In the genomic region with DNA sequence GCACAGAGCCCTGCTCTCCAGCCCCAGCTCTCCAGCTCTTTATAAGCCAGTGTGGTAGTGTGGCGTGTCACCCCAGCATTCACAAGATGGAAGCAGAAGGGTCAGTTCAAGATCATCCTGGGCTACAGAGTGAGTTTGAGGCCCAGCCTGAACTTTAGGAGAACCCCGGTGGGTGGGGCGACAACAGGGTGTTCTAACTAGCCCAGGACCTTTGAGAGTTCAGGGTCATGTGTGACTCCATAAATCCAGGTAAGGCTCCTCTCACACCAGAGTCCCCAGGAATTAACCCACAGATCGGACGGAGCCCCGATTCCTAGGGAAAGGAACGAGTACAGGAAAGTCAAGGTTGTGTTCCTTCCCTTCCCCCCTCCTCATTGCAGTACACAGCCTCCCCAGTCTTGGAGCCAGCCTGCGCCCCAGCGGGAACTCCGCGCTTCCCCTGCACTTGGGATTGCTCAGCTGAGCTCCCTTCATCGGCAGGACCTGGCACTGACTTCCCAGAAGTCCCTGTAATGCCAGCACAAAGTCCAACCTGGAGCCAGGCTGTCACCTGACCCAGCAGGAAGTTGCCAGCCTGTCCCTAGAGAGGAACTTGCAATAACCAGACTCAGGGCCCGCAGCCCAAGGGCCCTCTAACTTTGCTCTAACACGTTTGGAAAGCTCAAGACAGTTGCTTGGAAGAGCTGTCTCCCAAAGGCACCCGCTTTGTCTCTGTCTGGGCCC, we compare ENCODE assay signal across 8 mouse cellular contexts. TPM values are rescaled to one million over a fixed set of nuclear protein-coding genes. Genes with fewer than 3 reads are reported as not detected.
DNase-seq lines count a peak whose midpoint lies in the region; ATAC-seq and TF ChIP-seq lines count a peak whose summit lies in the region.

No protein-coding gene starts in this region.

- H3K27ac ChIP-seq in liver, adult 2 months (replicated peaks; ENCODE audit: insufficient read depth, low read depth, low read length) = peak overlapping the region; percentile 97
- H3K27ac ChIP-seq in forebrain, postnatal 0 days (ENCODE audit: low read depth, low read length) = no peak overlapping the region
- peak overlapping the region; percentile 88 for H3K27ac ChIP-seq in kidney, postnatal 0 days

- TF ChIP-seq CTCF in liver, adult 2 months (IDR thresholded peaks at IDR 0.05; ENCODE audit: low read depth, low read length) = no peak
- no peak for TF ChIP-seq CTCF in forebrain, postnatal 0 days (IDR thresholded peaks at IDR 0.05; ENCODE audit: low read depth)
- TF ChIP-seq CTCF in kidney, postnatal 0 days (IDR thresholded peaks at IDR 0.05; ENCODE audit: low read depth) = no peak

- H3K27me3 ChIP-seq in liver, adult 2 months (ENCODE audit: control insufficient read depth, insufficient read depth, low read length) = no peaks in the 10 kb centered on the region
- H3K27me3 ChIP-seq in forebrain, postnatal 0 days (ENCODE audit: insufficient read depth, low read length) = peaks cover 41% of the 10 kb centered on the region
- H3K27me3 ChIP-seq in kidney, postnatal 0 days (ENCODE audit: insufficient read depth, low read length) = no peaks in the 10 kb centered on the region

- H3K9me3 ChIP-seq in forebrain, postnatal 0 days (ENCODE audit: low read length) = no peaks in the 10 kb centered on the region
- H3K9me3 ChIP-seq in kidney, postnatal 0 days (replicated peaks; ENCODE audit: low read length) = no peaks in the 10 kb centered on the region

- H3K9ac ChIP-seq in liver, adult 2 months (ENCODE audit: low read depth, low read length) = peak overlapping the region; percentile 74
- no peak overlapping the region for H3K9ac ChIP-seq in forebrain, postnatal 0 days
- peak overlapping the region; percentile 28 for H3K9ac ChIP-seq in kidney, postnatal 0 days (ENCODE audit: low read depth, low read length)

- H3K79me2 ChIP-seq in liver, adult 2 months (ENCODE audit: control insufficient read depth, insufficient read depth, low read length) = peaks cover 5% of the 10 kb centered on the region; the same call in 1 of the 2 replicates

- WGBS in liver, adult 2 months = 21% methylated on average over 15 of the region's 15 CpGs
- 21% methylated on average over 15 of the region's 15 CpGs for WGBS in forebrain, postnatal 0 days
- 31% methylated on average over 15 of the region's 15 CpGs for WGBS in kidney, postnatal 0 days

- DNase-seq in liver, adult 2 months (ENCODE audit: extremely low read depth, low read depth, low spot score) = peak; percentile 96
- no peak for DNase-seq in liver
- no peak for DNase-seq in forebrain, postnatal 0 days
- DNase-seq in kidney, postnatal 0 days (ENCODE audit: low spot score) = no peak
- DNase-seq in lung, postnatal 4 days = peak; percentile 59 to 80
- DNase-seq in layer of hippocampus, postnatal 10 days (ENCODE audit: low spot score in 2 of 2) = no peak
- DNase-seq in right cerebral cortex, postnatal 36 days (ENCODE audit: low spot score in 2 of 2) = no peak
- DNase-seq in testis, postnatal 14 days (ENCODE audit: low spot score) = no peak

- TF ChIP-seq POLR2A in liver, adult 2 months (IDR thresholded peaks at IDR 0.05; ENCODE audit: extremely low read depth, insufficient read depth, low read length) = peak; percentile 72; the same call in 1 of the 2 replicates

- peak; percentile 10; the same call in 1 of the 2 replicates for ATAC-seq in forebrain, postnatal 0 days
- ATAC-seq in kidney, postnatal 0 days (replicated peaks; ENCODE audit: low FRiP score, low read depth) = peak; percentile 87

- peak overlapping the region; percentile 28 for H3K4me3 ChIP-seq in liver, adult 2 months (ENCODE audit: insufficient read depth, low read depth, low read length)
- H3K4me3 ChIP-seq in forebrain, postnatal 0 days (ENCODE audit: low read depth, low read length) = no peak overlapping the region
- no peak overlapping the region for H3K4me3 ChIP-seq in kidney, postnatal 0 days (replicated peaks; ENCODE audit: low read depth, low read length)

- peaks cover 7% of the 10 kb centered on the region for H3K4me1 ChIP-seq in liver, adult 2 months (ENCODE audit: control insufficient read depth, insufficient read depth, low read length)
- H3K4me1 ChIP-seq in forebrain, postnatal 0 days (ENCODE audit: insufficient read depth) = 0 out of 2 replicates have a peak, but pooled peaks cover 4% of the 10 kb centered on the region
- H3K4me1 ChIP-seq in kidney, postnatal 0 days (replicated peaks; ENCODE audit: insufficient read depth, low read length) = peaks cover 21% of the 10 kb centered on the region; the same call in 1 of the 2 replicates

- H3K4me2 ChIP-seq in forebrain, postnatal 0 days (ENCODE audit: low read depth) = no peak overlapping the region
- H3K4me2 ChIP-seq in kidney, postnatal 0 days (ENCODE audit: low read length) = peak overlapping the region; percentile 35

- no peaks in the 10 kb centered on the region for H3K36me3 ChIP-seq in liver, adult 2 months (ENCODE audit: control insufficient read depth, insufficient read depth, low read length)
- no peaks in the 10 kb centered on the region for H3K36me3 ChIP-seq in forebrain, postnatal 0 days (ENCODE audit: insufficient read depth)
- no peaks in the 10 kb centered on the region for H3K36me3 ChIP-seq in kidney, postnatal 0 days (ENCODE audit: insufficient read depth, low read length)

RNA-seq across cellular contexts. Expression of a gene that starts 10.3 kb away (rescaled TPM):
- 8.9 and 17.9 TPM in 2 replicates for total RNA-seq in liver, adult 2 months (2014; rRNA removed)
- 46.6 and 60.7 TPM in 2 replicates for polyA plus RNA-seq in liver, adult 2 months (2012; rRNA removed)
- total RNA-seq in forebrain, postnatal 0 days (2014; rRNA removed) = 7.8 and 10.6 TPM in 2 replicates
- polyA plus RNA-seq in forebrain, postnatal 0 days (2015; fragmentation: Nextera tagmentation; extraction: Ambion mirVana) = 2.7 and 3.5 TPM in 2 replicates
- polyA plus RNA-seq in kidney, postnatal 0 days (2015; fragmentation: Nextera tagmentation; extraction: Ambion mirVana) = 9.8 and 11.3 TPM in 2 replicates
- 10 to 100 TPM; 11.4 to 12.1 TPM for total RNA-seq in layer of hippocampus, postnatal 10 days (2021)

RNA-seq across cellular contexts. Expression of a gene that starts 36.5 kb away (rescaled TPM):
- total RNA-seq in liver, adult 2 months (2014; rRNA removed) = not detected in 2 replicates
- polyA plus RNA-seq in liver, adult 2 months (2012; rRNA removed) = 0.04 and 0.05 TPM in 2 replicates
- total RNA-seq in forebrain, postnatal 0 days (2014; rRNA removed) = 0.52 and 0.54 TPM in 2 replicates
- polyA plus RNA-seq in forebrain, postnatal 0 days (2015; fragmentation: Nextera tagmentation; extraction: Ambion mirVana) = 0.48 and 0.79 TPM in 2 replicates
- 0.63 and 0.78 TPM in 2 replicates for polyA plus RNA-seq in kidney, postnatal 0 days (2015; fragmentation: Nextera tagmentation; extraction: Ambion mirVana)
- total RNA-seq in layer of hippocampus, postnatal 10 days (2021) = 1 to 10 TPM; 1.6 to 1.7 TPM

Comparison
In these comparisons a context has a peak if more than half of its experiments do, and no peak if none do; other contexts are left out.
1. DNase-seq: peak in liver, adult 2 months (single experiment) and lung, postnatal 4 days (2 of 2); none in liver (single experiment), forebrain, postnatal 0 days (single experiment), kidney, postnatal 0 days (single experiment), layer of hippocampus, postnatal 10 days (0 of 2), right cerebral cortex, postnatal 36 days (0 of 2) and testis, postnatal 14 days (single experiment).